Mouse (Mus musculus): ENCODE measurements around the gene Atp6v0a1. TPM values are rescaled to one million over a fixed set of nuclear protein-coding genes. Genes with fewer than 3 reads are reported as not detected.

The Atp6v0a1 gene
- total RNA-seq, 2 experiments from 2014 or later: 442 to 461 TPM

DNA sequence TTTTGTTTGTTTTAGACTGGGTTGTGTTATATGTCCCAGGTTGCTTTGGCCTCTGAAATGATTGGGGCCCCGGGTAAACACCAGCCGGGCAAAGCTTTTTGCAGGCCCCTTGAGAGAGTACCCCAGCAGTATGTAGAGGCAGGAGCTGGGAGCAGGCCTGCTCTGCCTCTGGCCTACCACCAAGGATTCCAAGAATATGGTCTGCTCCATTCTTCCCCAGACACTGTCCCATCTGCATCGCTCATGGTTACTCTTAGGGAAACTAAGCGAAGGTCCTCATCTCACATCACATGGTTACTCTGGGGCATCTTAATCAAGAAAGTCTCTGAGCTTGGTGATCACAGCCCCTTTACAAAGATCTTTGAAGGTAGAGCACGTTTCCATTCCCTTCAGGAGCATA is 40.8 kb upstream of the Atp6v0a1 start:
- intact Hi-C loops (cut with DNase I): no loop called here

DNA sequence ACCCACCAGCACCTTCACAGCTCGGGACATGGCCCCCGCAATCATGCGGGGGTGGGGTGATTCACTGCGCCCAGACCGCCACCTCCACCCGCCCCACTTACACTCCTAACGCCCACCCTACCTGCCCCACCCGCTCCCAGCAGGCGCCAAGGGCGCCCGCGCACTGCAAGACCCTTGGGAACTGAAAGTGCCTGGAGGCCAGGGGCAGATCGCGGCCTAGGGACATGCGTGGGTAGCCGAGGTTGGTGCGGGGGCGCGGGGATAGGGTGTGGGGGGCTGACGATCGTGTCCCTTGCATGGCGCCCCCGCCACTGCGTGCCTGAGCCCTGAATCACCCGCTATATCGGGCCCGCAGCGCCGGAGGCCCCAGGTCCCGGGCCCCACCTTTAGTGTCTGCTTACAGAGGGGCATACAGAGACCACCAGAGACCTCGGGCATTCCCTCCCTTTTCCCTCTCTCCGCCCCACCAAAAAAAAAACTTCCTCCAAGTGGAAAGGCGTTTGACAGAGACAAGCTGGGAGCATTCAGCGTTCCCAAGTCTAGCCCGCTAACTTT is 40.0 kb upstream of the Atp6v0a1 start:
- intact Hi-C loops (cut with DNase I): no loop called here
- no peak for DNase-seq (ENCODE audit: extremely low spot score in 1 of 2, low spot score in 2 of 2)
- Histone ChIP-seq H3K4me3 (peak overlapping the region; percentile 52), H3K27ac (peak overlapping the region; percentile 75)
- TF ChIP-seq CTCF (IDR thresholded peaks at IDR 0.05): no peak

More for the DNA sequence above, 40.8 kb upstream of the Atp6v0a1 start:
- no peak overlapping the region; the same call in 1 of the 2 replicates for H3K4me3 ChIP-seq
- H3K27ac ChIP-seq: no peak overlapping the region
- TF ChIP-seq CTCF (IDR thresholded peaks at IDR 0.05): no peak
- no peak for DNase-seq (ENCODE audit: extremely low spot score in 1 of 2, low spot score in 2 of 2)

DNA sequence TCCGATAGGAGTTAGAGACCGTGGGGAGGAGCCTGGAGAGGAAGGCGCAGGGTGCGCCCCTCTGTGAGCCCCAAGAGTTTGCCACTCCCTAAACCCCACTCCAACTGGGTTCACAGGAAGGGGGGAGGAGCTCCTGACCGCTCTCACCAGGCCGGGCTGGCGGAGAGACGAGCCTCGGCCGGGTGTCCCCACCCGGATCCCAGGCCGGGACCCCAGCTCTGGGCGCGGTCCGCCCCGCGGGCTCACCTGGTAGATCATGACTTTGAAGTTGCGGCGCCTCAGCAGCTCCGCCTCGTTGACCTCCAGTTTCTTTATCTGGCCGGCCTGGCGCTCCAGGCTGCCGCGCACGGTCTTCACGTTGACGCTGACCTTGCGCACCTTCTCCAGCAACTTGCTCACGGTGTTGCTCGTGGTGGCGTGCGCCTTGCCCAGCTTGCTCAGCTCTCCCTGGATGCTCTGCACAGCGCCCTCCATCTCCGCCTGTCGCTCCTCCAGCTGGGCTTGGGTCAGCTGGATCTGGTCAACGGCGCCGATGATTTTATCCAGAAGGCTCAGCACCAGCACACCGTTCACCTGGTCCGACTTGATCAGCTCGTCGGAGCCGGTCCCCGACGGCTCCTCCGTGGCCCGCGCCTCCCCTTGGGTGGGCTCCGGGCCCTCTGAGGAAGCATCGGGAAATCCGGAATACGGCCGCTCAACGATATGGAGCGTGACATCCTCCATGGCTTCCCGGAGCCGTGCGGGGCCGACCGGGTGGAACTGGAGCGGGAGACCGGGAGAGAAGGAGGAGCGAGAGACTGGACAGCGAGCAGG is 39.3 kb upstream of the Atp6v0a1 start:
- TF ChIP-seq CTCF (IDR thresholded peaks at IDR 0.05): no peak
- peak overlapping the region; percentile 75 for H3K27ac ChIP-seq
- H3K4me3 ChIP-seq: peak overlapping the region; percentile 52
- no peak for DNase-seq (ENCODE audit: extremely low spot score in 1 of 2, low spot score in 2 of 2)
- intact Hi-C loops (cut with DNase I): no loop called here

DNA sequence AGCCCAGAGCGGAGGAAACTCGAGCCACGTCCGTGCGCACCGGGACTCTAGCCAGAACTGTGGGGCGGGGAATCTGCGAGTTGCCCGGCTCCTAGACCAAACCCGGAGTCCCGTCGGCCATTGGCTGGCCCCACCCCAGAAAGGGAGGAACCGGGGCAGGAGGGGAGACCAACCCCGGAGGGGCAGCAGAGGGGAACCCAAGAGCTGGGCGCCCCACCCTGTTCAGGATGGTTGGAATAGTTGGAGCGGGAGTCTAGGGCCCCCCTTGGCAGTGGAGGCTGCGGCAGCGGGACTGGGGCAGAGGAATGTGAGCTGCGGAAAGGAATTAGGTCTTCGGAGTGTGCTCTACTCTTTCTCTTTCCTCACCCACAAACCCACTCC is 38.7 kb upstream of the Atp6v0a1 start, which contains the start of gene Cavin1:
TSS of gene Cavin1 (minus strand) at position 331 of the 381 bp plus-strand sequence.
- peak; percentile 47 to 62 for DNase-seq (ENCODE audit: extremely low spot score in 1 of 2, low spot score in 2 of 2)
- TF ChIP-seq CTCF (IDR thresholded peaks at IDR 0.05): no peak
- intact Hi-C loops (cut with DNase I): no loop called here
- Histone ChIP-seq H3K4me3 (peak within 1 kb of the TSS; percentile 52), H3K27ac (peak within 1 kb of the TSS; percentile 75)

DNA sequence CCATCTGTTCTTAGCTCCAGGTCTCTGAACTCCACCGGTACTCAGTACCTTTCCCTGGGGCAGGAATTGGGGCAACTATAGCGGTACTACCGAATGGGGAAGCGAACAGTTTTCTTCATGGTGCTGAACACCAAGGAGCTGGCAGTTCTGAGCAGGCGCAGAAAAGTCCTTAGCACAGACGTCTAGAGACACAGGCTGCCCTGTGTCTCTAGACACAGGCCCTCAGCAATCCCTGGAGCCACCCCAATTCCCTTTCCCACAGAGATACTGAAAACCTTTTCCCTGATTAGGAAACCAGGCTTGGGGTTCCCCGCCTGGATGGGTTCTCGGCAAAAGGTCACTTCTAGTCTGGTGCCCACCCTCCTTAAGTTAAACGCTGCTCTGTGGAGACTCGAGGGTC is 37.8 kb upstream of the Atp6v0a1 start:
- DNase-seq (ENCODE audit: extremely low spot score in 1 of 2, low spot score in 2 of 2): no peak
- intact Hi-C loops (cut with DNase I): no loop called here
- H3K4me3 ChIP-seq: no peak overlapping the region
- TF ChIP-seq CTCF (IDR thresholded peaks at IDR 0.05): no peak
- H3K27ac ChIP-seq: no peak overlapping the region

DNA sequence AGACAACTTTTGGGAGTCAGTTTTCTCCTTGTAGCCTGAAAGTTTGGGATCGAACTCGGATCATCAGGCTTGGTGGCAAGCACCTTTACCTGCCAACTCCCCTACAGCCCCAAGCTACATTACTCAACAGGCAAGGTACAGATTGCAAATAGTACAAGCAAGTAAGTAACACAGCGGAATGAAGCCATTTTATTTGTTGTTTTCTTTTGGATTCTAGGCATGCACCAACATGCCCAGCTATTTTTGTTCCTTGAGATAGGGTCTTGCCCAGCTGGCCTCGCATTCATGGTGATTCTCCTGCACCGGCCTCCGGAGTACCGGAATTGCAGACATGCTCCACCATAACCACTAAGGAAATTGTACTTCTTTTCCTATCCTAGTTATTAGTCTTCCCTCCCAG is 36.0 kb upstream of the Atp6v0a1 start:
- TF ChIP-seq CTCF (IDR thresholded peaks at IDR 0.05): no peak
- DNase-seq (ENCODE audit: extremely low spot score in 1 of 2, low spot score in 2 of 2): no peak
- intact Hi-C loops (cut with DNase I): no loop called here
- Histone ChIP-seq H3K27ac (no peak overlapping the region), H3K4me3 (no peak overlapping the region)

DNA sequence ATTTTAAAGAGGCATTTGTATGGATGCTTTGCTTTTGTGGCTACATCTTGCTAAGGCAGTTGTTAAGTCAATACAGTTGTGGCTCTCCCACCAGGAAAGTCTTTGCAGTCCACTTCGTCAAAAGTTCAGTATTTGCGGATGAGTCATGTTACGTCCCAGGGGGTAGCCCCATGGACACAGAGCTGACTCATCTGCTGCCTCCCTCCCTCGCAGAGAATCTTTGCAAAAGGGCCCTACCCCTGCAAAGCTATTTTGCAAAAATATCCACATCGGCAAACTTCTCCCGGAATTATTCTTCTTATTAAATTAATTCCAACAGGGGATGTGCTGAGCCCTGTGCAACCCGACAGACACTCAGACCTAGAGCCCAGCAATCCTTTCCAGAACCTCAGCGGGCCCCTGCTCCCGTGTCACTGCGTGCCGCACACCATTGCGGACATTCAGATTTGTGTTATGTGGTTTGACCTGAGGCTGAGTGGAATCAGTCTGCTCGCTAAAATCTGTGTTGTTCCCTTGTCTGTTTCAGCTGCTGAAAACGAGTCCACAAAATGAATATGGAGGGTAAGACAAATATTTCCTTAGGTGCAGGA is 34.8 kb upstream of the Atp6v0a1 start:
- no peak for TF ChIP-seq CTCF (IDR thresholded peaks at IDR 0.05)
- no peak for DNase-seq (ENCODE audit: extremely low spot score in 1 of 2, low spot score in 2 of 2)
- H3K27ac ChIP-seq: no peak overlapping the region

DNA sequence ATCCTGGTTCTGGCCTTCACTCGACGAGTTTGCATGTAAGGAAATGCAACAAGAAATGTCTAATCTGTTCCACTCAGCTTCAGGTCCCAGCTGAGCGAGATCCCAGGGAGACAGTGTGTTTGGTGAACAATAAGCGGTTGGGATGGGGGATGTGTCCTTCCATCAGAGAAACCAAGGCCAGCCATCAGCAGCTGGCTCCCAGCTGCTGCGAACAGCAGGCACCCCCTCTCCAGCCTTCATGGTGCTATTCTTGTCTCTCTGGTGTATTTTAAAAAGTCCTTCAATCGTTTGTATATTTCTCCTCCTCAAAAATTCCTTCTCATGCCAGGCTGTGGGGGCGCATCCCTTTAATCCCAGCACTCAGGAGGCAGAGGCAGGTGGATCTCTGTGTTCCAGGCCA is 34.0 kb upstream of the Atp6v0a1 start:
- intact Hi-C loops (cut with DNase I): no loop called here
- no peak overlapping the region for H3K27ac ChIP-seq
- TF ChIP-seq CTCF (IDR thresholded peaks at IDR 0.05): no peak
- no peak for DNase-seq (ENCODE audit: extremely low spot score in 1 of 2, low spot score in 2 of 2)
- H3K4me3 ChIP-seq: no peak overlapping the region

More for the DNA sequence above, 34.8 kb upstream of the Atp6v0a1 start:
- no peak overlapping the region for H3K4me3 ChIP-seq
- intact Hi-C loops (cut with DNase I): no loop called here

DNA sequence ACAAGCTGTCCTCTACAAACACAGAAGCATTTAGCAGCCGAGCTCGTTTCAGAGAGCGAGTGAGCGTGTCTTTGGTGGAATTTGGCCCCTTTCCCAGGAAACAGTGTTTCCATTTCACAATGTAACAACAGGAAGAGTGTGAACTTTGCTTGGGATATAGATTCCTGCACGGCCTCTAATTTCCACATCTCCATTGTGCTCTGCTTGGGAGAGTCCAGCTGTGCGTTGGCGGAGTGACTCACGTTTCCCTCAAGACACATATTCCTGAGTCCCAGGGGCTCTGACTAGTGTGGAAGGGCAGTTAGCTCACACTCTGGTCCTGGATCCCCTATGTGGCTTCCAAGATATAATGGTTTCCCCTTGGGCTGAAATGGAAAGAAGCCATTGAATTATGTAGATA is 29.4 kb upstream of the Atp6v0a1 start:
- Histone ChIP-seq H3K4me3 (no peak overlapping the region), H3K27ac (no peak overlapping the region; the same call in 1 of the 2 replicates)
- no peak for TF ChIP-seq CTCF (IDR thresholded peaks at IDR 0.05)
- intact Hi-C loops (cut with DNase I): loop anchor here (5.0 kb wide), 1 partner anchor 202 kb away; no protein-coding TSS in a partner anchor
- no peak for DNase-seq (ENCODE audit: extremely low spot score in 1 of 2, low spot score in 2 of 2)

DNA sequence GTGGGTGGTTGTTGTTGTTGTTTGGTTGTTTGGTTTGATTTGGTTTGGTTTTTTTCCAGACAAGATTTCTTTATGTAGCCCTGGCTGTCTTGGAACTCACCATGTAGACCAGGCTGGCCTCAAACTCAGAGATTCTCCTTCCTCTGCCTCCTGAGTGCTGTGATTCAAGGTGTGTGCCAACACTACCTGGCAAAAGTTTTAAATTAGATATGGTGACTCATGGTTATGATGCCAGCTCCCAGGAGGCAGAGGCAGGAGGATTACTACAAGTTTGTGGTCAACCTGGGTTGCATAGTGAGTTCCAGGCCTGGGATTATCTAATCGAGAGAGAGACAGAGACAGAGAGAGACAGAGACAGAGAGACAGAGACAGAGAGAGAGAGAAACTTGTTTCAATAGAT is 28.8 kb upstream of the Atp6v0a1 start:
- intact Hi-C loops (cut with DNase I): loop anchor here (5.0 kb wide), 1 partner anchor 202 kb away; no protein-coding TSS in a partner anchor
- H3K4me3 ChIP-seq: no peak overlapping the region
- DNase-seq (ENCODE audit: extremely low spot score in 1 of 2, low spot score in 2 of 2): no peak

DNA sequence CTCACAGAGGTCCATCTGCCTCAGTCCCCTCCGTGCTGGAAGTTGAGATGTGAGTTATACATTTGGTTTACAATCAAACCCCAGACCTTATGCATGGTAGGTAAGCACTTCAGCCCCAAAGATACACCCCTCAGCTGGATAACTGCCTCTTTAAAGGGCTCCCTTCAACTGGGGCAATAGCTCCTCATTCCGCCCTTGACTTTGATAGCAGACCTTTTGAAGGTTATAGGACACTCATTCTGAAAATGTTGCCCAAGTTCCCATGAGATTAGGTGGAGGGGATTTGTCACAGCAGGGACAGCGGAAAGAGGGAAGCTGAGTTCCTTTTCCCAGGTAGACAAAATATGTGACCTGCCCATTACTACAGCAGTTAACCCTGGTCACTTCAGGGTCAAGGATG is 28.0 kb upstream of the Atp6v0a1 start:
- H3K4me3 ChIP-seq: no peak overlapping the region
- no peak overlapping the region for H3K27ac ChIP-seq
- intact Hi-C loops (cut with DNase I): loop anchor here (5.0 kb wide), 1 partner anchor 201 kb away; no protein-coding TSS in a partner anchor
- TF ChIP-seq CTCF (IDR thresholded peaks at IDR 0.05): no peak
- no peak for DNase-seq (ENCODE audit: extremely low spot score in 1 of 2, low spot score in 2 of 2)

More for the DNA sequence above, 28.8 kb upstream of the Atp6v0a1 start:
- H3K27ac ChIP-seq: no peak overlapping the region
- TF ChIP-seq CTCF (IDR thresholded peaks at IDR 0.05): no peak

DNA sequence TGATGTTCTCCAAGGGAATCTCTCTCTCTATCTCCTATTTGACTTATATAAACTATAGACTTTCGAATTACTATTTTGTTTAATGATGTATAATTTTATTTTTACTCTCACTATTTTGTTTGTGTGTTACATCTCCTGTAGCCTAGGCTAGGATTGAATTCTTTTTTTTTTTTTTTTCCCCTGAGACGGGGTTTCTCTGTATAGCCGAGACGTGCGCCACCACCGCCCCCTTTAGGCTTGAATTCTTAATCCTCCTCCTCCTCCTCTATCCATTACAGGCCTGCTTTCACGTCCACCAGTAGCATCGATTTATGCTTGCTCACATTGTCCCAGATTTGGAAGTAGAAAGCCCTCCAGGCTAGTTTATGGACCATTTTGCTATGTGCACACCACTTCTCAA is 27.2 kb upstream of the Atp6v0a1 start:
- intact Hi-C loops (cut with DNase I): loop anchor here (2.0 to 5.0 kb wide), 2 partner anchors 29 to 200 kb away; no protein-coding TSS in a partner anchor
- no peak for TF ChIP-seq CTCF (IDR thresholded peaks at IDR 0.05)
- Histone ChIP-seq H3K27ac (no peak overlapping the region), H3K4me3 (no peak overlapping the region)
- no peak for DNase-seq (ENCODE audit: extremely low spot score in 1 of 2, low spot score in 2 of 2)
